Mouse (Mus musculus) MEL (cell line): ENCODE data around the gene Igflr1. TPM values are rescaled to one million over a fixed set of nuclear protein-coding genes. Genes with fewer than 3 reads are reported as not detected.

Experiments used
- DNase-seq: peaks from one replicate; pipeline ENCODE4 v3.0.0; 2011; ENCODE audit warnings: low read depth, low spot score
- H3K27ac ChIP-seq: 2 replicates; pipeline ENCODE4 v1.5.1; 2012; ENCODE audit warnings: low read depth, mild to moderate bottlenecking, control low read depth, low read length, moderate library complexity; ENCODE audit not compliant: control insufficient read depth
- H3K27me3 ChIP-seq, 2 experiments: fragments of 150-350 bp in 1 of 2; sonication (generic) in 1 of 2; 2 replicates each; pipeline ENCODE4 v1.6.1; 2012; ENCODE audit warnings: low read length in 2 of 2, mild to moderate bottlenecking in 2 of 2, improper control_type of control experiment in 1 of 2, moderate library complexity in 1 of 2; ENCODE audit not compliant: insufficient read depth in 2 of 2, control insufficient read depth in 1 of 2
- H3K36me3 ChIP-seq, 2 experiments: 2 replicates each; pipeline ENCODE4 v1.6.1; 2012 to 2014; ENCODE audit warnings: low read length in 2 of 2, improper control_type of control experiment in 1 of 2, inconsistent platforms in 1 of 2, mild to moderate bottlenecking in 1 of 2; ENCODE audit not compliant: insufficient read depth in 2 of 2, control insufficient read depth in 1 of 2
- H3K4me1 ChIP-seq, 2 experiments: fragments of 150-350 bp in 1 of 2; sonication (generic) in 1 of 2; 2 replicates each; pipeline ENCODE4 v1.6.1; 2012; ENCODE audit warnings: low read length in 2 of 2, improper control_type of control experiment in 1 of 2, mild to moderate bottlenecking in 1 of 2; ENCODE audit not compliant: insufficient read depth in 2 of 2, control insufficient read depth in 1 of 2
- H3K4me3 ChIP-seq, 2 experiments: fragments of 150-350 bp in 1 of 2; sonication (generic) in 1 of 2; 2 replicates each; pipeline ENCODE4 v1.5.1; 2012; ENCODE audit warnings: low read depth in 2 of 2, low read length in 2 of 2, mild to moderate bottlenecking in 2 of 2, moderate library complexity in 2 of 2, control low read depth in 1 of 2, improper control_type of control experiment in 1 of 2; ENCODE audit not compliant: control insufficient read depth in 1 of 2, insufficient read depth in 1 of 2
- H3K79me2 ChIP-seq: 2 replicates; pipeline ENCODE4 v1.6.1; 2012; ENCODE audit warnings: mild to moderate bottlenecking, low read length, moderate library complexity; ENCODE audit not compliant: control insufficient read depth, poor library complexity, insufficient read depth
- H3K9ac ChIP-seq: 2 replicates; pipeline ENCODE4 v1.6.1; 2012; ENCODE audit warnings: low read depth, mild to moderate bottlenecking, control low read depth, low read length, moderate library complexity; ENCODE audit not compliant: control insufficient read depth, poor library complexity, severe bottlenecking
- H3K9me3 ChIP-seq: fragments of 150-350 bp; sonication (generic); replicated peaks from 2 replicates; pipeline ENCODE4 v1.6.1; 2012; ENCODE audit warnings: mild to moderate bottlenecking, low read length, improper control_type of control experiment, moderate library complexity; ENCODE audit not compliant: insufficient read depth
- CHD1 ChIP-seq: IDR thresholded peaks from 2 replicates; pipeline ENCODE4 v1.6.1; 2012; ENCODE audit warnings: low read depth, mild to moderate bottlenecking, inconsistent platforms, low read length, improper control_type of control experiment
- CHD2 ChIP-seq: IDR thresholded peaks from 2 replicates; pipeline ENCODE4 v1.6.1; 2011; ENCODE audit warnings: low read length, improper control_type of control experiment
- CTCF ChIP-seq, 3 experiments: IDR thresholded peaks in 2 of 3; conservative IDR thresholded peaks in 1 of 3; 2 replicates each; pipeline ENCODE4 v1.5.1; 2011 to 2012; ENCODE audit warnings: low read length in 3 of 3, low read depth in 2 of 3, mild to moderate bottlenecking in 2 of 3, improper control_type of control experiment in 1 of 3, inconsistent platforms in 1 of 3, mixed read lengths in 1 of 3, moderate library complexity in 1 of 3; ENCODE audit not compliant: control insufficient read depth in 1 of 3, insufficient read depth in 1 of 3, poor library complexity in 1 of 3, severe bottlenecking in 1 of 3
- GABPA ChIP-seq: IDR thresholded peaks from 2 replicates; pipeline ENCODE4 v1.6.1; 2012; ENCODE audit warnings: low read depth, mild to moderate bottlenecking, inconsistent platforms, low read length, improper control_type of control experiment, moderate library complexity
- HCFC1 ChIP-seq: IDR thresholded peaks from 2 replicates; pipeline ENCODE4 v1.6.1; 2012; ENCODE audit warnings: low read depth, mild to moderate bottlenecking, inconsistent platforms, low read length, improper control_type of control experiment, moderate library complexity
- JUND ChIP-seq: IDR thresholded peaks from 2 replicates; pipeline ENCODE4 v1.6.1; 2011; ENCODE audit warnings: low read depth, mild to moderate bottlenecking, improper control_type of control experiment, low read length
- KAT2A ChIP-seq: conservative IDR thresholded peaks from 2 replicates; pipeline ENCODE4 v1.6.1; 2012; ENCODE audit warnings: low read depth, low read length, improper control_type of control experiment, inconsistent platforms
- MAFK ChIP-seq: IDR thresholded peaks from 2 replicates; pipeline ENCODE4 v1.6.1; 2011; ENCODE audit warnings: low read depth, mild to moderate bottlenecking, low read length, improper control_type of control experiment, borderline replicate concordance
- MAX ChIP-seq: IDR thresholded peaks from 2 replicates; pipeline ENCODE4 v1.6.1; 2011; ENCODE audit warnings: low read length, improper control_type of control experiment
- MAZ ChIP-seq: IDR thresholded peaks from 2 replicates; pipeline ENCODE4 v1.6.1; 2012; ENCODE audit warnings: low read depth, mild to moderate bottlenecking, inconsistent platforms, low read length, improper control_type of control experiment
- MEF2A ChIP-seq: IDR thresholded peaks from 2 replicates; pipeline ENCODE4 v1.6.1; 2014; ENCODE audit warnings: low read depth, mild to moderate bottlenecking, inconsistent platforms, low read length, improper control_type of control experiment; ENCODE audit not compliant: poor library complexity, insufficient replicate concordance, severe bottlenecking; ENCODE audit errors: extremely low read depth
- NELFE ChIP-seq: IDR thresholded peaks from 2 replicates; pipeline ENCODE4 v1.6.1; 2011; ENCODE audit warnings: low read depth, low read length, improper control_type of control experiment
- NRF1 ChIP-seq: IDR thresholded peaks from 2 replicates; pipeline ENCODE4 v1.6.1; 2014; ENCODE audit warnings: low read depth, mild to moderate bottlenecking, inconsistent platforms, low read length, improper control_type of control experiment, moderate library complexity; ENCODE audit not compliant: poor library complexity, insufficient read depth, severe bottlenecking
- POLR2AphosphoS5 ChIP-seq: IDR thresholded peaks from 2 replicates; pipeline ENCODE4 v1.6.1; 2012; ENCODE audit warnings: low read depth, borderline replicate concordance, mild to moderate bottlenecking, inconsistent platforms, low read length, moderate library complexity, mixed read lengths
- SIN3A ChIP-seq: IDR thresholded peaks from 2 replicates; pipeline ENCODE4 v1.6.1; 2012; ENCODE audit warnings: low read length, improper control_type of control experiment, inconsistent platforms
- SMC3 ChIP-seq: IDR thresholded peaks from 2 replicates; pipeline ENCODE4 v1.6.1; 2011; ENCODE audit warnings: low read depth, low read length, improper control_type of control experiment
- TAL1 ChIP-seq: IDR thresholded peaks from 2 replicates; pipeline ENCODE4 v1.6.1; 2012; ENCODE audit warnings: mild to moderate bottlenecking, inconsistent platforms, low read length, moderate library complexity, mixed read lengths
- TBP ChIP-seq: IDR thresholded peaks from 2 replicates; pipeline ENCODE4 v1.8.0; 2011; ENCODE audit warnings: low read depth, low read length, improper control_type of control experiment
- USF1 ChIP-seq: IDR thresholded peaks from 2 replicates; pipeline ENCODE4 v1.6.1; 2014; ENCODE audit warnings: low read depth, mild to moderate bottlenecking, inconsistent platforms, low read length, improper control_type of control experiment, moderate library complexity
- USF2 ChIP-seq, 2 experiments: IDR thresholded peaks; 2 replicates each; pipeline ENCODE4 v1.6.1; 2011 to 2012; ENCODE audit warnings: improper control_type of control experiment in 2 of 2, low read length in 2 of 2, borderline replicate concordance in 1 of 2, inconsistent platforms in 1 of 2, low read depth in 1 of 2, mild to moderate bottlenecking in 1 of 2; ENCODE audit not compliant: insufficient read depth in 1 of 2
- polyA plus RNA-seq, 2 experiments: library from polyadenylated mRNA; stranded (reverse) in 1 of 2; unstranded in 1 of 2; fragments of >175 nt in 1 of 2; fragments of >200 nt in 1 of 2; gene quantifications; 2 replicates each; pipeline versions ENCODE4 v1.2.1 to v1.2.4; 2012; ENCODE audit warnings: low replicate concordance in 2 of 2, low read depth in 1 of 2; ENCODE audit not compliant: insufficient read length in 2 of 2, insufficient read depth in 1 of 2, missing spikeins in 1 of 2
- total RNA-seq: library from RNA; depleted of rRNA; stranded (reverse); fragments of 300-350 nt; gene quantifications from 2 replicates; pipeline ENCODE4 v1.2.3, GENCODE M21; 2012

Gene Igflr1
- total and polyA plus RNA-seq, 3 experiments, result 1.3 to 3.1 TPM; not detected in 1

GRCm38 (mm10) chr7:30526399-30526798 lies 38.8 kb upstream of the Igflr1 start:
- Histone ChIP-seq H3K79me2 (no peaks in the 10 kb centered on the region), H3K27ac (no peak overlapping the region), H3K27me3 (no peaks in the 10 kb centered on the region), H3K9me3 (no peaks in the 10 kb centered on the region), H3K4me3 (no peak overlapping the region), H3K36me3 (no peaks in the 10 kb centered on the region), H3K9ac (no peak overlapping the region), H3K4me1 (peaks cover 0 to 3% of the 10 kb centered on the region in 2 experiments; a peak in 1 of 4 replicates)
- TF ChIP-seq JUND, result no peak
- no peak for TF ChIP-seq MAZ
- TF ChIP-seq USF1, result no peak
- TF ChIP-seq GABPA, result no peak
- DNase-seq, result no peak

GRCm38 (mm10) chr7:30526981-30527380 lies 38.2 kb upstream of the Igflr1 start:
- no peak overlapping the region for H3K9ac ChIP-seq
- H3K4me1 ChIP-seq, result peaks cover 0 to 5% of the 10 kb centered on the region in 2 experiments; a peak in 1 of 4 replicates
- no peaks in the 10 kb centered on the region for H3K9me3 ChIP-seq
- no peak overlapping the region for H3K4me3 ChIP-seq
- no peak for DNase-seq
- no peaks in the 10 kb centered on the region for H3K27me3 ChIP-seq
- H3K36me3 ChIP-seq, result no peaks in the 10 kb centered on the region
- no peak overlapping the region for H3K27ac ChIP-seq
- TF ChIP-seq SIN3A (no peak), HCFC1 (no peak), TAL1 (no peak), CHD2 (no peak), NELFE (no peak), NRF1 (no peak), KAT2A (no peak), SMC3 (no peak), POLR2AphosphoS5 (no peak), MAFK (no peak), TBP (no peak), USF2 (IDR thresholded peaks at IDR 0.05; ENCODE audit: borderline replicate concordance in 1 of 2, insufficient read depth in 1 of 2, low read depth in 1 of 2, low read length in 2 of 2) (no peak), USF1 (no peak), MEF2A (no peak), JUND (no peak), CHD1 (no peak), CTCF (IDR thresholded peaks at IDR 0.05 in 2 of 3, conservative IDR thresholded peaks at IDR 0.05 in 1 of 3; ENCODE audit: control insufficient read depth in 1 of 3, insufficient read depth in 1 of 3, low read depth in 2 of 3, low read length in 3 of 3, poor library complexity in 1 of 3, severe bottlenecking in 1 of 3) (no peak), MAX (no peak)
- H3K79me2 ChIP-seq, result no peaks in the 10 kb centered on the region
